Mouse (Mus musculus): ENCODE data around the gene BC051665.

DNA sequence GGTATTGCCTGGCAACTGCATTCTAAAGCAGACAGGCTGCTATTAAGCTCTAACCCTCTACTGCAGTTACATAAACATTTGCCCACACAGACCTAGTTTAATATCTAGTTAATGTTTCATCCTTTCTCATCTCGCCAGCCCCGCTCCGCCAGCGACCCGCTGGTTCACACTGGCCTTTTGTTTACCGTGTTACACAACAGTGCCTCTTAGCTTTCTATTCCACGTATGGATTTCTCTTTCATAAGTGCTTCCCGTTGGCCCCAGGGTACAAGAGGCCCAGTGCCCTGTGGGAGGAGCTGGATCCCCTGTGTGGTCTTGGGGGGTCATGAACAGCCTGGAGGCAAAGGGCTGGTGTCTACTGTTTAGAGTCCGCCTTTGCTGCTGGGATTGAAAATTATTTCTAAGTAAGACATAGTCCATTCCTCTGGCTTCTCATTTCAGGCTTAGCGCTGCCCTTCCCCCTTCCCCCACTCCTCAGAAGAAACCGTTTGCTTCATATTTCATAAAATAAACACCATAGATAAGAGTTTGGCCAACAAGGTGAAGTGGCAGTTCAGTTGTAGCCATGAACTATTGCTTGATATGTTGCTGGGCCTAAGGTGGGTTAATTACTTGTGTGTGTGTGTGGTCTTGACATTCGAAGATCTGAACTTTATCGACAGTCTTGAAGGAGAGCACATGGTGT lies 49.6 kb downstream of the BC051665 start:
- TF ChIP-seq CTCF (conservative IDR thresholded peaks at IDR 0.05; ENCODE audit: insufficient read depth, insufficient read length, low read depth, low read length) (no peak), POLR2A (IDR thresholded peaks at IDR 0.05; ENCODE audit: low read depth, low read length) (no peak)
